Mouse (Mus musculus) gastrocnemius, postnatal 10 days (tissue): ENCODE measurements around the gene Lsr. TPM values are rescaled to one million over a fixed set of nuclear protein-coding genes. Genes with fewer than 3 reads are reported as not detected.
"Not testable (repeated sequence)": the region's sequence is repeated elsewhere in the genome, so short reads cannot be mapped to it uniquely, and the experiment has no call there.

ENCODE experiments used
- DNase-seq: peaks from one replicate; pipeline ENCODE4 v3.0.0; 2021; ENCODE audit warnings: mixed read lengths
- total RNA-seq, 2 experiments: library from RNA; stranded (reverse); gene quantifications; 2 replicates each; pipeline ENCODE4 v1.2.3; 2021

Lsr gene
- total RNA-seq, 2 experiments from 2014 or later = 0.49 to 0.72 TPM

GRCm38 (mm10) chr7:30962862-30963261, 10.4 kb downstream of the Lsr start:
- DNase-seq = no peak

DNA sequence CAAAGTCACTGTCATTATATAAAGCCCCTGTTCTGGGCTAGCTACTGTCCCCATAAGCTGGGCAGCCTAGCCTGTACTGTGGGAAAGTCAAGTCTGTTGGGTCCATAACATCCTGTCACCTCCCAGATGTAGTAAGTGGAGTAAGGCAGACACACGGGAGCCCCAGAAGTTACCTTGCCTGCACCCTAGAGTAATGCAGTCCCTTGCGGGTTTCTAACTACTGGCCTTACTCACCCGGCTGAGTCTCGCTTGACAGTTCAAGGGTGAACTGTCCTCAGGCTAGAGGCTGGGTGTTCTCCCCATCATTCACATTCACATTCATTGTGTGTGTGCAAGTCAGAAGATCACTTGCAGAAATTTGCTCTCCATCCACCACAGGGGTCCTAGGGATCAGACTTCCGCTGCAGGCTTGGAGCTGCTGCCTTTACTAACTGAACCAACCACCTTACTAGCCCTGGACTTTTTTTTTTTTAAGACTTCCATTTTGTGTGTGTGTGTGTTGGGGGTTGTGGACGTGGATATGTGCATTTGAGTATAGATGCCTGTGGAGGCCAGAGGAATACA, 13.4 kb downstream of the Lsr start:
- no peak for DNase-seq

DNA sequence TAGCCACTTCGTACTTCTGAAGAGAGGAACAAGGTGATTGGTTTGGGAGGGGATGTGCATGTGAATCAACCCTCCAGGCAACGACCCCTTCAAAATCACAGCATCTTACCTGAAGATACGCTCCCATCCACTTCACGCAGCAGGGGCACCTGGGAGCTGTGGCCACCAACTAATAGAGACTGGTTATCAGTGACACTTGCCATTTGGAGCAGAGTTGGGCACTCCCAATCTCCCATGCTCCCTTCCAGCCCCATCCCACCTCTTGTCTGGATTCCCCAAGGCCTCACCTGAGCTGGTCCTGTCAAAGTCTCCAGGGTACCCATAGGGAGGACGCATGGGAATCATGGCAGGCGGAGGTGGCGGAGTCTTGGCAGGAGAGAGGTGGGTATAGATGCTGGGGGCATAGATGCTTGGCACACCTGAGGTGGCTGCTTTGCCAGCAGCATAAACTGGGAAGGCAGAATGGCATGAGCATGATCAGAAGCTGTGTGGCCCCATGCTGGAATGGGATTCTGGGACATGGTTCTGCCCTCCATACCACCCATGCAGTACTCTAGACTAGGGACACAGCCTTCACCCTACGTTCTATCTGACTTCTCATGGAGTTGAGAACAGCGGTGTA, 14.3 kb downstream of the Lsr start:
- no peak for DNase-seq

GRCm38 (mm10) chr7:30958109-30958865, 15.0 kb downstream of the Lsr start:
- no peak for DNase-seq

- peak; percentile 94 for DNase-seq
Observed at GRCm38 (mm10) chr7:30957367-30957783, 15.9 kb downstream of the Lsr start.

DNA sequence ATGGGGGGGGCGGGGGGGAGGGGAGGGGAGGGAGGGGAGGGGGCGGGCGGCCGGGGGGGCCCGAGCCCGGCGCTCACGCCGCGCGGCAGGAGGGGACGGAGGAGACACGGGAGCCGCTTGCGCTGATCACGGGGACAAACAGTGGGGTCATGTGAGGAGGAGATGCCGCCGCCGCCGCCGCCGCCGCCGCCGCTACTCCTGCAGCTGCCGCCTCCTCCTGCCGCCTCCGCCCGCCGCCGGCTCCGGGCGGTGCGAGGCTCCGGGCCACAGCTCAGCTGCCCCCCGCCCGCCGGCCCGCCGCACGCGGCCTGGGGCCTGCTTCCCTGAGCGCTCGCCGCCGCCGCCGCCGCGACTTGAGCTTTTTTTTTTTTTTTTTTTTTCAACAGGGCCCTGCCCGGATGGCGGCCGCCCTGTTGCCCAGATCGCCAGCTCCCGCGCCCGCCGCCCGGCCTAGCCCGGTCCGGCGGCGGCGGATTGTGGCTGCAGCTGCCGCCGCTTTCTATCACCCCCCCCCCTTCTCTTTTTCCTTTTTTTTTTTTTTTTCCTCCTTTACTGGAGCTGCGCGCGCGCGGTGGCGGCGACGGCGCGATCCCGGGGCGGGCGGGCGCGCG, 16.4 kb downstream of the Lsr start, which contains the start of gene Usf2:
Gene Usf2, minus strand, starts transcription at position 48 of the 611 bp plus-strand sequence.
- DNase-seq = peak; percentile 81

DNA sequence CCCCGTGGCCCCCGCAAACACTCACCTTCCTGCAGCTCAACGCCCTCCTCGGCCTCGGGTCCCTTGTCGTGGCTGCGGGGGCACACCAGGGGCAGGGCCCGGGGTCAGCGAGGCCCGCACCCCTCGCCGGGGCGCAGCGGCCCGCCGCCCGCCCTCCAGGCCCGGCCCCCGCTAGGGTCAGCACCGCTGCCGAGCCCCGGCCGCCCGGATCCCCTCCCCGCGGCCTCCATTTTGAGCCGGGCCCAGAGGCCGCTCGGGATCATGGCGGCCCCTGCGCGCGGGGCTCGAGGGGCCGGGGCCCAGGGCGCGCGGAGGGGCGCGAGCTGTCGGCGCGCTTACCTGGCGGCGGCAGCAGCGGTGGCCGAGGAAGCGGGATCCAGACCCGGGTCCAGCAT, 16.9 kb downstream of the Lsr start:
- no peak for DNase-seq

- peak; percentile 94 for DNase-seq
Observed at GRCm38 (mm10) chr7:30955584-30956356, 17.5 kb downstream of the Lsr start.

DNA sequence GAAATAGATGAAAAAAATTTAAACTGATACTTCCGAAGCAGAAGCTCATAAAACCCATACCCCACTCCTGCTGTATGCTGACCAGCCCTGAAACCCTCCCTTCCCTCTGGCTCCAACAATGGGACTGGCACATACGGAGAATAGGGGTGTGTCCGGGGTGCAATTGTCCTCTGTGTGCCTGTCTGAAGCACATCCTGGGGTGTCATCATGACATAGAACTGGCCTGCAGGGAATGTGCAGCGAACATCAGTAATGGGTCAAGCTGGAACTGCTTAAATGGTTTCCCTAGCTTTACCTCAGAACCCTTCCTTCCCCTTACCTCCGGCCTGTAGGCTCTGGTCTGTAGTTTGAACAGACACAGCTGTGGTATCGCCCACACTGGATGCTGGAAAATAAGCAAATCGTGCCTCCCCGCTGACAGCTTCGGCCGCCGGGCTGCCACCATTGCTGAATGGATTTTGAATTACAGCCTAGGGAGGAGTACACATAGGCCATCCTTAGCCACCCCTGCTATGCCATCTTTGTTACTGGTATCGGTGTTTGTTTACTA, 18.2 kb downstream of the Lsr start:
- no peak for DNase-seq

- DNase-seq = no peak
Observed at GRCm38 (mm10) chr7:30954036-30954435, 19.2 kb downstream of the Lsr start.

- no peak for DNase-seq
Observed at GRCm38 (mm10) chr7:30953459-30953858, 19.8 kb downstream of the Lsr start.

- no peak for DNase-seq
Observed at GRCm38 (mm10) chr7:30952441-30953265, 20.6 kb downstream of the Lsr start.

- DNase-seq = not testable (repeated sequence)
Observed at GRCm38 (mm10) chr7:30949902-30950301, 23.4 kb downstream of the Lsr start.

DNA sequence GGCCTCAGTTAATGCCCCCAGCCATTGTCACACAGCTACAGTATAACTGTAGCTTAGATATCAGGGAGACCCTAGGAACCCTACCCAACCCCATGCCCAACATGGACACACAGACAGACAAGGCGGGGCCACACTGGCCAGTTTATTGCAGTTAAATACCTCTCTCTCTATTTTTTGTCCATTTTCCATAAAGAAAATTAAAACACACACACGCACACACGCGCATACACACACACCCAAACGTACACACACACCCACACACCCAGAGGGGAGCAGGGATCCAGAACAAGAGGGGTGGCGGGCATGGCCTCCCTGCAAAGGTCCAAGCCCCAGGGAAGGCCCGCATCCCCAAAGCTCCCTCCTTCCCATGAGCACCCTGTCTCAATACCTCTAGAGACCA, 27.4 kb downstream of the Lsr start:
- DNase-seq = no peak

GRCm38 (mm10) chr7:30945466-30945865, 27.8 kb downstream of the Lsr start:
- DNase-seq = not testable (repeated sequence)

DNA sequence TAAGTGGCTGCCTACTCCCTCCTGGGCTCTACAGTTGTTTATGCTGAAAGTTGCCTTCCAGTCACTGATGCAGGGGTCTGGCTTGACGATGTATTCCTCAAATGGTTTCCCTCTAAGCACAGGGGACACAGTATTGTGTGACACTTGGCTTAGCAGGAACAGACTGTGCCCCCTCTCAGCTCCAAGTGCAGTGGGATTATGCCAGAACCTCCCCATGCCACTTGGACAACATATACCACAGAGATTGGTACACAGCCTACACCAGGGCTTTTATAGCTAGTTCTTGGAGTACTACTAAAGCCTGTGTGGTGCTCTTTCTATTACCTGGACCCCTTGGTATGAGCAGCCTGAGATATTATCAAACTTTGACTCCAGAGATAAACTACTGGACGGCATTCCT, 28.6 kb downstream of the Lsr start:
- DNase-seq = not testable (repeated sequence)

GRCm38 (mm10) chr7:30943909-30944635, 29.2 kb downstream of the Lsr start, which contains the start of gene Hamp:
TSS of gene Hamp (minus strand) at chr7:30944032.
- no peak for DNase-seq

- not testable (repeated sequence) for DNase-seq
Observed at GRCm38 (mm10) chr7:30942365-30942764, 30.9 kb downstream of the Lsr start.

- not testable (repeated sequence) for DNase-seq
Observed at GRCm38 (mm10) chr7:30940070-30940469, 33.2 kb downstream of the Lsr start.
